Mouse (Mus musculus): ENCODE measurements around the gene Ksr2. TPM values are rescaled to one million over a fixed set of nuclear protein-coding genes. Genes with fewer than 3 reads are reported as not detected.

Ksr2 gene
- total and polyA plus RNA-seq, 3 experiments, result not detected

DNA sequence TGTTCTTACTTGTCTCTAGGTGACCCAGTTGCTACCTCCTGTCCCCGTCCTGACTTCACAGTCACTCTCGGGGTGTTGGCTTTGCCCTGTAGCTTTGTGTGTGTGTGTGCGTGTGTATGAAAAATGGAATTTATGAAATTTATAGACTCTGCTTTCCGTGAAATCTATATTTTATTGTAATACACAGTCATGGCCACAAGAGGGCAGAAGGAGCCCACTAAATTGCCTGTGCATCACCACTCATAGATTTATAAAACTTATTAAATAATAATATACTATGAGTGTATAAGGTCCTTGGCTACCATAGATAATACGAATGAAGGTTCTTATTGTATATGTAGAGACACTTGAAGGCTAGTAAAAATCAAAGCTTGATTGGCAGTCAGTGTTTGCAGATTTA, 90.6 kb downstream of the Ksr2 start:
- no peak for TF ChIP-seq POLR2AphosphoS5 (IDR thresholded peaks at IDR 0.05; ENCODE audit: borderline replicate concordance, low read depth, low read length)
- TF ChIP-seq MYC (IDR thresholded peaks at IDR 0.05; ENCODE audit: low read depth, low read length), result no peak
- TF ChIP-seq USF1 (IDR thresholded peaks at IDR 0.05; ENCODE audit: low read depth, low read length), result no peak
- no peak for TF ChIP-seq JUND (IDR thresholded peaks at IDR 0.05; ENCODE audit: low read depth, low read length)
- peak; percentile 33 to 63 (median 50); a peak in 5 of 6 replicates for TF ChIP-seq CTCF (IDR thresholded peaks at IDR 0.05 in 2 of 3, conservative IDR thresholded peaks at IDR 0.05 in 1 of 3; ENCODE audit: control insufficient read depth in 1 of 3, insufficient read depth in 1 of 3, low read depth in 2 of 3, low read length in 3 of 3, poor library complexity in 1 of 3, severe bottlenecking in 1 of 3)
- no peak for TF ChIP-seq ZKSCAN1 (IDR thresholded peaks at IDR 0.05; ENCODE audit: low read depth, low read length)
- peak; percentile 66 for TF ChIP-seq RAD21 (IDR thresholded peaks at IDR 0.05; ENCODE audit: low read depth, low read length)
- no peak for TF ChIP-seq CHD1 (IDR thresholded peaks at IDR 0.05; ENCODE audit: low read depth, low read length)
- TF ChIP-seq ZC3H11A (IDR thresholded peaks at IDR 0.05; ENCODE audit: low read depth, low read length), result peak; percentile 22; the same call in 1 of the 2 replicates
- no peak for TF ChIP-seq E2F4 (IDR thresholded peaks at IDR 0.05; ENCODE audit: borderline replicate concordance, low read depth, low read length)
- TF ChIP-seq TAL1 (IDR thresholded peaks at IDR 0.05; ENCODE audit: low read length), result no peak
- TF ChIP-seq RCOR1 (IDR thresholded peaks at IDR 0.05; ENCODE audit: low read depth, low read length), result no peak
- TF ChIP-seq SMC3 (IDR thresholded peaks at IDR 0.05; ENCODE audit: low read depth, low read length), result peak; percentile 44
- Histone ChIP-seq H3K36me3 (ENCODE audit: control insufficient read depth in 1 of 2, insufficient read depth in 2 of 2, low read length in 2 of 2) (no peaks in the 10 kb centered on the region), H3K4me1 (ENCODE audit: control insufficient read depth in 1 of 2, insufficient read depth in 2 of 2, low read length in 2 of 2) (no peaks in the 10 kb centered on the region), H3K27ac (ENCODE audit: control insufficient read depth, low read depth, low read length) (no peak overlapping the region), H3K9me3 (replicated peaks; ENCODE audit: insufficient read depth, low read length) (no peaks in the 10 kb centered on the region), H3K4me3 (ENCODE audit: control insufficient read depth in 1 of 2, insufficient read depth in 1 of 2, low read depth in 2 of 2, low read length in 2 of 2) (no peak overlapping the region), H3K79me2 (ENCODE audit: control insufficient read depth, insufficient read depth, low read length, poor library complexity) (no peaks in the 10 kb centered on the region), H3K9ac (ENCODE audit: control insufficient read depth, low read depth, low read length, poor library complexity, severe bottlenecking) (no peak overlapping the region), H3K27me3 (ENCODE audit: control insufficient read depth in 1 of 2, insufficient read depth in 2 of 2, low read length in 2 of 2) (no peaks in the 10 kb centered on the region)
- peak; percentile 32 for DNase-seq (ENCODE audit: low read depth, low spot score)

DNA sequence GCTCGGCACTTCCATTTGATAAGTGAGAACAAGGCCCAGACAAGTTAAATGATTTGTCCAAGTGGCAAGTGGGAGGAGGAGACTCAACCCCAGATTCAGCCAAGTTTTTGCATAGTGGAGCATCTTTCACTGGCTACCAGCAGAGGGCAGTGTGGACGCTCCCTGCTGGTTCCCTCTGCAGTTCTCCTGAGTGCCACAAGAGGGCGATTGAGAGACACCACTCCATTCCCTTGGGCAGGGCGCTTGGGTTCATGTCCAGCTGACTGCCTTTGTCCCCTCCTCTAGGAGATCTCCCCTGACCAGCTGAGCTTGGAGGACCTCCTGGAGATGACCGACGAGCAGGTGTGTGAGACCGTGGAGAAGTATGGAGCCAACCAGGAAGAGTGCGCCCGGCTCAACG, 91.4 kb downstream of the Ksr2 start:
- H3K36me3 ChIP-seq (ENCODE audit: control insufficient read depth in 1 of 2, insufficient read depth in 2 of 2, low read length in 2 of 2), result no peaks in the 10 kb centered on the region
- no peak overlapping the region for H3K27ac ChIP-seq (ENCODE audit: control insufficient read depth, low read depth, low read length)
- H3K79me2 ChIP-seq (ENCODE audit: control insufficient read depth, insufficient read depth, low read length, poor library complexity), result no peaks in the 10 kb centered on the region
- no peaks in the 10 kb centered on the region for H3K4me1 ChIP-seq (ENCODE audit: control insufficient read depth in 1 of 2, insufficient read depth in 2 of 2, low read length in 2 of 2)
- TF ChIP-seq MAZ (IDR thresholded peaks at IDR 0.05; ENCODE audit: low read depth, low read length), result no peak
- no peak for TF ChIP-seq NELFE (IDR thresholded peaks at IDR 0.05; ENCODE audit: low read depth, low read length)
- no peak for TF ChIP-seq ETS1 (IDR thresholded peaks at IDR 0.05; ENCODE audit: low read depth, low read length)
- TF ChIP-seq BHLHE40 (IDR thresholded peaks at IDR 0.05; ENCODE audit: borderline replicate concordance, low read depth, low read length), result 0 out of 2 replicates have a peak, but pooled peaks have one; percentile 13
- TF ChIP-seq SMC3 (IDR thresholded peaks at IDR 0.05; ENCODE audit: low read depth, low read length), result peak; percentile 65
- TF ChIP-seq CTCF (IDR thresholded peaks at IDR 0.05 in 2 of 3, conservative IDR thresholded peaks at IDR 0.05 in 1 of 3; ENCODE audit: control insufficient read depth in 1 of 3, insufficient read depth in 1 of 3, low read depth in 2 of 3, low read length in 3 of 3, poor library complexity in 1 of 3, severe bottlenecking in 1 of 3), result peak in 2 of 3 experiments; percentile 94 to 99; a peak in 5 of 6 replicates
- peak; percentile 17; the same call in 1 of the 2 replicates for TF ChIP-seq ZC3H11A (IDR thresholded peaks at IDR 0.05; ENCODE audit: low read depth, low read length)
- TF ChIP-seq RAD21 (IDR thresholded peaks at IDR 0.05; ENCODE audit: low read depth, low read length), result peak; percentile 23
- TF ChIP-seq POLR2AphosphoS2 (IDR thresholded peaks at IDR 0.05; ENCODE audit: low read length), result no peak
- TF ChIP-seq TCF12 (IDR thresholded peaks at IDR 0.05; ENCODE audit: low read depth, low read length), result 0 out of 2 replicates have a peak, but pooled peaks have one; percentile 29
- TF ChIP-seq MYC (IDR thresholded peaks at IDR 0.05; ENCODE audit: low read depth, low read length), result no peak
- TF ChIP-seq HCFC1 (IDR thresholded peaks at IDR 0.05; ENCODE audit: low read depth, low read length), result peak; percentile 43; the same call in 1 of the 2 replicates
- H3K9ac ChIP-seq (ENCODE audit: control insufficient read depth, low read depth, low read length, poor library complexity, severe bottlenecking), result no peak overlapping the region
- H3K4me3 ChIP-seq (ENCODE audit: control insufficient read depth in 1 of 2, insufficient read depth in 1 of 2, low read depth in 2 of 2, low read length in 2 of 2), result no peak overlapping the region
- peak; percentile 57 for DNase-seq (ENCODE audit: low read depth, low spot score)
- no peaks in the 10 kb centered on the region for H3K9me3 ChIP-seq (replicated peaks; ENCODE audit: insufficient read depth, low read length)
- no peaks in the 10 kb centered on the region for H3K27me3 ChIP-seq (ENCODE audit: control insufficient read depth in 1 of 2, insufficient read depth in 2 of 2, low read length in 2 of 2)
